Mouse (Mus musculus): ENCODE measurements at regions not wholly inside any gene's neighbourhood (a gene's known extent, or its start where the extent isn't known, plus 50 kb on each side); places are given as distances from the start of the nearest gene placed in this dataset.

- Histone ChIP-seq H3K4me1 (no peaks in the 10 kb centered on the region), H3K9me3 (peaks cover 27% of the 10 kb centered on the region)
Measured at GRCm38 (mm10) chr15:86566111-86566510, 351.9 kb downstream of the Tbc1d22a start.

GRCm38 (mm10) chr15:86574311-86574710 is 360.1 kb downstream of the Tbc1d22a start:
- Histone ChIP-seq H3K27me3 (replicated peaks) (peaks cover 3% of the 10 kb centered on the region), H3K9me3 (peaks cover 22% of the 10 kb centered on the region), H3K4me3 (replicated peaks) (no peak overlapping the region), H3K36me3 (replicated peaks; ENCODE audit: low read length) (no peaks in the 10 kb centered on the region), H3K4me1 (no peaks in the 10 kb centered on the region)
- TF ChIP-seq FLI1 (IDR thresholded peaks at IDR 0.05; ENCODE audit: low read length) (no peak), GATA1 (IDR thresholded peaks at IDR 0.05; ENCODE audit: borderline replicate concordance, low read length) (no peak)

More at GRCm38 (mm10) chr15:86566111-86566510, 351.9 kb downstream of the Tbc1d22a start:
- Histone ChIP-seq H3K27me3 (replicated peaks) (no peaks in the 10 kb centered on the region), H3K4me3 (replicated peaks) (no peak overlapping the region), H3K36me3 (replicated peaks; ENCODE audit: low read length) (no peaks in the 10 kb centered on the region)
- TF ChIP-seq GATA1 (IDR thresholded peaks at IDR 0.05; ENCODE audit: borderline replicate concordance, low read length), result no peak
- no peak for TF ChIP-seq FLI1 (IDR thresholded peaks at IDR 0.05; ENCODE audit: low read length)

GRCm38 (mm10) chr15:86576666-86577065 is 362.4 kb downstream of the Tbc1d22a start:
- no peak for TF ChIP-seq FLI1 (IDR thresholded peaks at IDR 0.05; ENCODE audit: low read length)
- TF ChIP-seq GATA1 (IDR thresholded peaks at IDR 0.05; ENCODE audit: borderline replicate concordance, low read length), result no peak
- Histone ChIP-seq H3K9me3 (0 out of 2 replicates have a peak, but pooled peaks cover 6% of the 10 kb centered on the region), H3K27me3 (replicated peaks) (peaks cover 3% of the 10 kb centered on the region)

GRCm38 (mm10) chr15:86578689-86579088 is 364.4 kb downstream of the Tbc1d22a start:
- no peaks in the 10 kb centered on the region for H3K4me1 ChIP-seq
- peaks cover 1% of the 10 kb centered on the region for H3K27me3 ChIP-seq (replicated peaks)
- TF ChIP-seq GATA1 (IDR thresholded peaks at IDR 0.05; ENCODE audit: borderline replicate concordance, low read length) (no peak), FLI1 (IDR thresholded peaks at IDR 0.05; ENCODE audit: low read length) (no peak)
- H3K36me3 ChIP-seq (replicated peaks; ENCODE audit: low read length), result no peaks in the 10 kb centered on the region
- H3K4me3 ChIP-seq (replicated peaks), result no peak overlapping the region
- no peaks in the 10 kb centered on the region for H3K9me3 ChIP-seq

More at GRCm38 (mm10) chr15:86576666-86577065, 362.4 kb downstream of the Tbc1d22a start:
- H3K36me3 ChIP-seq (replicated peaks; ENCODE audit: low read length), result no peaks in the 10 kb centered on the region
- H3K4me1 ChIP-seq, result no peaks in the 10 kb centered on the region
- no peak overlapping the region for H3K4me3 ChIP-seq (replicated peaks)

- Histone ChIP-seq H3K36me3 (replicated peaks; ENCODE audit: low read length) (no peaks in the 10 kb centered on the region), H3K4me3 (replicated peaks) (no peak overlapping the region), H3K9me3 (no peaks in the 10 kb centered on the region), H3K27me3 (replicated peaks) (no peaks in the 10 kb centered on the region), H3K4me1 (peaks cover 5% of the 10 kb centered on the region; the same call in 1 of the 2 replicates)
- no peak for TF ChIP-seq FLI1 (IDR thresholded peaks at IDR 0.05; ENCODE audit: low read length)
- no peak for TF ChIP-seq GATA1 (IDR thresholded peaks at IDR 0.05; ENCODE audit: borderline replicate concordance, low read length)
Measured at GRCm38 (mm10) chr15:86582240-86583090, 368.2 kb downstream of the Tbc1d22a start.

GRCm38 (mm10) chr15:86585716-86586115 is 371.5 kb downstream of the Tbc1d22a start:
- H3K36me3 ChIP-seq (replicated peaks; ENCODE audit: low read length), result no peaks in the 10 kb centered on the region
- H3K4me1 ChIP-seq, result peaks cover 5% of the 10 kb centered on the region; the same call in 1 of the 2 replicates
- H3K27me3 ChIP-seq (replicated peaks), result no peaks in the 10 kb centered on the region
- H3K4me3 ChIP-seq (replicated peaks), result no peak overlapping the region
- TF ChIP-seq GATA1 (IDR thresholded peaks at IDR 0.05; ENCODE audit: borderline replicate concordance, low read length) (no peak), FLI1 (IDR thresholded peaks at IDR 0.05; ENCODE audit: low read length) (no peak)
- H3K9me3 ChIP-seq, result 0 out of 2 replicates have a peak, but pooled peaks cover 4% of the 10 kb centered on the region

- peaks cover 5% of the 10 kb centered on the region; the same call in 1 of the 2 replicates for H3K4me1 ChIP-seq
- no peak for TF ChIP-seq GATA1 (IDR thresholded peaks at IDR 0.05; ENCODE audit: borderline replicate concordance, low read length)
- no peak for TF ChIP-seq FLI1 (IDR thresholded peaks at IDR 0.05; ENCODE audit: low read length)
- no peak overlapping the region for H3K4me3 ChIP-seq (replicated peaks)
- no peaks in the 10 kb centered on the region for H3K36me3 ChIP-seq (replicated peaks; ENCODE audit: low read length)
- no peaks in the 10 kb centered on the region for H3K27me3 ChIP-seq (replicated peaks)
- 0 out of 2 replicates have a peak, but pooled peaks cover 4% of the 10 kb centered on the region for H3K9me3 ChIP-seq
Measured at GRCm38 (mm10) chr15:86587209-86587608, 372.9 kb downstream of the Tbc1d22a start.

GRCm38 (mm10) chr15:86590033-86590432 is 375.8 kb downstream of the Tbc1d22a start:
- Histone ChIP-seq H3K9me3 (0 out of 2 replicates have a peak, but pooled peaks cover 4% of the 10 kb centered on the region), H3K4me3 (replicated peaks) (no peak overlapping the region), H3K27me3 (replicated peaks) (no peaks in the 10 kb centered on the region), H3K4me1 (peaks cover 5% of the 10 kb centered on the region; the same call in 1 of the 2 replicates), H3K36me3 (replicated peaks; ENCODE audit: low read length) (no peaks in the 10 kb centered on the region)
- TF ChIP-seq FLI1 (IDR thresholded peaks at IDR 0.05; ENCODE audit: low read length), result no peak
- no peak for TF ChIP-seq GATA1 (IDR thresholded peaks at IDR 0.05; ENCODE audit: borderline replicate concordance, low read length)

- H3K4me1 ChIP-seq, result peaks cover 4% of the 10 kb centered on the region; the same call in 1 of the 2 replicates
- no peak overlapping the region for H3K4me3 ChIP-seq (replicated peaks)
- 0 out of 2 replicates have a peak, but pooled peaks cover 4% of the 10 kb centered on the region for H3K9me3 ChIP-seq
- H3K36me3 ChIP-seq (replicated peaks; ENCODE audit: low read length), result no peaks in the 10 kb centered on the region
- TF ChIP-seq FLI1 (IDR thresholded peaks at IDR 0.05; ENCODE audit: low read length), result no peak
- no peak for TF ChIP-seq GATA1 (IDR thresholded peaks at IDR 0.05; ENCODE audit: borderline replicate concordance, low read length)
- no peaks in the 10 kb centered on the region for H3K27me3 ChIP-seq (replicated peaks)
Measured at GRCm38 (mm10) chr15:86590896-86591295, 376.6 kb downstream of the Tbc1d22a start.

- Histone ChIP-seq H3K9me3 (0 out of 2 replicates have a peak, but pooled peaks cover 4% of the 10 kb centered on the region), H3K36me3 (replicated peaks; ENCODE audit: low read length) (no peaks in the 10 kb centered on the region), H3K27me3 (replicated peaks) (no peaks in the 10 kb centered on the region), H3K4me3 (replicated peaks) (no peak overlapping the region), H3K4me1 (no peaks in the 10 kb centered on the region)
- TF ChIP-seq GATA1 (IDR thresholded peaks at IDR 0.05; ENCODE audit: borderline replicate concordance, low read length), result no peak
- no peak for TF ChIP-seq FLI1 (IDR thresholded peaks at IDR 0.05; ENCODE audit: low read length)
Measured at GRCm38 (mm10) chr15:86593404-86593803, 379.1 kb downstream of the Tbc1d22a start.
